Mouse (Mus musculus) heart, embryonic 16.5 days (tissue): ENCODE measurements around the gene Fryl. TPM values are rescaled to one million over a fixed set of nuclear protein-coding genes. Genes with fewer than 3 reads are reported as not detected.

ENCODE experiments used
- ATAC-seq: fragments of 200-750 bp; cut with Nextera tagmentation; replicated peaks from 2 replicates; pipeline ENCODE4 v1.8.0; 2017; ENCODE audit warnings: moderate number of reproducible peaks; ENCODE audit not compliant: insufficient read depth, low FRiP score; ENCODE audit errors: extremely low read depth
- H3K27ac ChIP-seq: fragments of 300-500 bp; sonication (generic); 2 replicates; pipeline ENCODE4 v1.5.1; 2014; ENCODE audit warnings: mild to moderate bottlenecking, low read length, control low read depth, moderate library complexity
- H3K27me3 ChIP-seq: fragments of 300-500 bp; sonication (generic); 2 replicates; pipeline ENCODE4 v1.6.1; 2014; ENCODE audit warnings: low read length, mixed read lengths; ENCODE audit not compliant: control insufficient read depth, insufficient read depth
- H3K36me3 ChIP-seq: fragments of 300-500 bp; sonication (generic); 2 replicates; pipeline ENCODE4 v1.6.1; 2014; ENCODE audit not compliant: control insufficient read depth, insufficient read depth
- H3K4me1 ChIP-seq: fragments of 300-500 bp; sonication (generic); 2 replicates; pipeline ENCODE4 v1.6.1; 2014; ENCODE audit warnings: low read length, mixed read lengths; ENCODE audit not compliant: control insufficient read depth, insufficient read depth
- H3K4me2 ChIP-seq: fragments of 300-500 bp; sonication (generic); 2 replicates; pipeline ENCODE4 v1.6.1; 2014; ENCODE audit warnings: low read depth, mild to moderate bottlenecking, control low read depth, low read length
- H3K4me3 ChIP-seq: fragments of 300-500 bp; sonication (generic); 2 replicates; pipeline ENCODE4 v1.5.1; 2014; ENCODE audit warnings: mild to moderate bottlenecking, control low read depth, low read length
- H3K9ac ChIP-seq: fragments of 300-500 bp; sonication (generic); 2 replicates; pipeline ENCODE4 v1.6.1; 2014; ENCODE audit warnings: low read length, control low read depth
- H3K9me3 ChIP-seq: fragments of 300-500 bp; sonication (generic); replicated peaks from 2 replicates; pipeline ENCODE4 v1.6.1; 2016; ENCODE audit warnings: low read length; ENCODE audit not compliant: control insufficient read depth
- WGBS: fragments of 180-500 bp; shearing (Covaris S2); extraction: QIAGEN DNeasy Blood & Tissue Kit; methylation state at CpG from one replicate; pipeline ENCODE4 v1.1.7; 2014; 5-methylcytosine and 5-hydroxymethylcytosine counted together
- polyA plus RNA-seq: library from polyadenylated mRNA; unstranded; fragments of >200 nt; fragmentation: Nextera tagmentation; extraction: Ambion mirVana; gene quantifications from 2 replicates; pipeline ENCODE4 v1.2.1, GENCODE M21; 2015

The Fryl gene
- polyA plus RNA-seq, 1 experiment from 2014 or later: 25.5 TPM

DNA sequence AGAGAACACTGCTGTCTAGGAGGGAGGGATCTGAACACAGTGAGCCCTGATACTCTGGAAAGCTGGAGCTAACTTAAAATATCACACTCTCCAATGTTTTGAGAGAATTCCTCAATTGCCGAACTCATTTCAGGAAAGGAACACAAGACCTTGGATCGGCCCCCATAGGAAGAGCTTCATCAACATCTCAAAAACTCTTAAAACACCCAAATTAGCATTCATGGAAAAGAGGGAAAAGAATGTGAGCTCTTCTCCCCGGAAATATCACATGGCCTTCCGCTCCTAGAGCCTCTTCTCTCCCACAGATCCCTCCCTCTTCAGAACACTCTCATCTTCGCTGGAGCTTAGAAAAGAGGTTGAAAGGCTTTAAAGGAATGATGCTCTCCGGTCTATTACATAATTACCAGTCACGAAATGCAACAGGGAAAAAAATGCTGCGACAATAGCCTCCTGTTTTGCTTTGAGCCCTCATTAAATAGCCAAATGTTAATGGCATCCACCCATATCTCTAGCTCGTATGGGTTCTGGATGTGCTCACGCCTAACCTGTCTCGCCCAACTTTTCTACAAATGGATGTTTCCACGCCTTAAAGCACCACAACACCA, 84.4 kb downstream of the Fryl start:
- no peaks in the 10 kb centered on the region for H3K9me3 ChIP-seq

DNA sequence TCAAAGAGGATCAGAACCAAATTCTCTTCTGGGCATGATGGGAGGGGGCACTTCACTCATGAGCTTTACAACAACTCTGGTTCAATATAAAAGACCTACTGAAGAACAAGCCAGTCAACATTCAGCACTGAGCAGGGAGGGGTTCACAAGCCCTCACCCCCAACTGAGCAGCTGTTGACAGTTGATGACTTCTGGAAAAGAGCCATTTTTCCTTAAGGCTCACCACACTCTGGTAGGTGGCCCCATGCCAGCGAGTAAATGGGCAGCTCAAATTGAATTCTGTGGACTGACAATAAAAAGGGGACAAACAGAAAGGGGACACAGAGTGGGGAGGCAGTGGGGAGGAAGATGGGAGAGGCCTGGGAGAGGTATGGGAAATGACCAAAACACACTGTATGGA, 85.2 kb downstream of the Fryl start:
- Histone ChIP-seq H3K27ac (no peak overlapping the region), H3K9me3 (no peaks in the 10 kb centered on the region), H3K36me3 (no peaks in the 10 kb centered on the region), H3K4me3 (no peak overlapping the region), H3K27me3 (no peaks in the 10 kb centered on the region), H3K4me2 (no peak overlapping the region), H3K9ac (no peak overlapping the region), H3K4me1 (peaks cover 40% of the 10 kb centered on the region)
- no peak for ATAC-seq
- WGBS: 43% methylated on average over 1 of the region's 1 CpGs

More for the DNA sequence above, 84.4 kb downstream of the Fryl start:
- ATAC-seq: no peak
- Histone ChIP-seq H3K4me2 (no peak overlapping the region), H3K27me3 (no peaks in the 10 kb centered on the region), H3K36me3 (no peaks in the 10 kb centered on the region), H3K27ac (no peak overlapping the region), H3K9ac (no peak overlapping the region), H3K4me1 (peaks cover 39% of the 10 kb centered on the region), H3K4me3 (no peak overlapping the region)
- WGBS: 79% methylated on average over 12 of the region's 12 CpGs

DNA sequence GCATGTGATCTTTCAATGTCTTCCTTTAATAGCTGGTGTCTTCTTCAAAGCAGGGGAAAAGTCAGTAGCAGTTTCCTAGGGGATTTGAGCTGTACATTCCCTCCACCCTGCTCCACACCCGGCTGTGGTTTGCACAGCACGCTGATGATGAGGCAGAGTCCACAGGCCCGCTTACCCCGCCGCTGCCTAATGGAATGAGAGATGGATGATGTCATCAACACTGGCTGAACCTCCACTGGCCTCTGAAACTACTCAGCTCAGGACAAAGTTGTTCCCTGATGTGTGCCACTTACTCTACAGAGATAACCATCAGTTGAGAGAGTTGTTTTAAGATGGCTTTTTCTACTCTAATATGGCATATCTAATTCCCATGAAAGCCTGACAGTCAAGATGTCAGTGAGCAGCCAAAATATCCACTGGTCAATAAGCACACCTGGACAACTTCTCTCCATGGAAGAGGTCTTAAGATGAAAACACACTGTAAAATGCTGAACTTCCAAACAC, 87.6 kb downstream of the Fryl start:
- ATAC-seq: 0 out of 2 replicates have a peak, but pooled peaks have one; percentile 61
- H3K4me3 ChIP-seq: peak overlapping the region; percentile 31; the same call in 1 of the 2 replicates
- WGBS: 20% methylated on average over 5 of the region's 5 CpGs
- H3K27ac ChIP-seq: peak overlapping the region; percentile 83
- H3K36me3 ChIP-seq: no peaks in the 10 kb centered on the region
- H3K9me3 ChIP-seq: no peaks in the 10 kb centered on the region
- H3K4me1 ChIP-seq: peaks cover 43% of the 10 kb centered on the region
- H3K4me2 ChIP-seq: peak overlapping the region; percentile 64
- H3K9ac ChIP-seq: peak overlapping the region; percentile 18
- no peaks in the 10 kb centered on the region for H3K27me3 ChIP-seq

DNA sequence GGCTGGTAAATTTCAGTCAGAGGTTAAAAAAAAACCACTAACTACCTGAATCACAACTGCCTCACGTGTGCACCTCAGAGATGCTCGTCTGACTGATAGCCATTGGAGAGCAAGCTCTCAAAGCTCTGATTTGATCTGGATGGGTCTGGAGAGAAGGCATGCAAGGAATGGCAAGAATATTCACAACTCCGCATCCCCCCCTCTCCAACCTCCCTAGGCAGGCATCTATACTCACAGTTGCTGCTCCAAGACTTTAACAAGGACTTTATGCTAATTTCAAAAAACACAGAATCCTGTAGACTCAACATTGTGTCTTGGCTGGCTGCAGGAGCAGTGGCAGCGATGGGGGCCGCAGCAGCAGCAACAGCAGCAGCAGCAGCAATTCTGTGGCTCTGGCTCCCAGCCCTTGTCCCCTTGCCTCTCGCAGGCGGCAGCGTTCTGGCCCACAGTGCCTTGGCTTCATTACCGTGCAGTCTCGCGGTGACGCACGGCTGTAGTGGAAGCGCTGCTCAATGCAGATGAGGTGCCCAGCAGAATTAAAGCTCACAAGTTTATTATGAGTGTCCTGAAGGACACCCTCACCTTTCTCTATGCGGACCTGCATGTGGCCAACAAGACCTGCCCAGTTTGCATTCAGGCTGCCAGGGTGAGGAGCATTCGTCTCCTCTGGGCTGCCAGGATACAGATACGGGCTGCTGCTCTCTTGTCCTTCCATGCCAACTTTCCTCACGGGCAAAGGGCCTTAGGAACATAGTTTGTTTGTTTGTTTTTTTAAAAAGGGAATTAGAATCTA, 88.2 kb downstream of the Fryl start:
- peaks cover 43% of the 10 kb centered on the region for H3K4me1 ChIP-seq
- no peaks in the 10 kb centered on the region for H3K27me3 ChIP-seq
- peak overlapping the region; percentile 31 for H3K4me3 ChIP-seq
- no peaks in the 10 kb centered on the region for H3K9me3 ChIP-seq
- peak overlapping the region; percentile 18 for H3K9ac ChIP-seq
- 0 out of 2 replicates have a peak, but pooled peaks have one; percentile 56 for ATAC-seq
- WGBS: 39% methylated on average over 18 of the region's 18 CpGs
- no peaks in the 10 kb centered on the region for H3K36me3 ChIP-seq
- peak overlapping the region; percentile 64 for H3K4me2 ChIP-seq
- H3K27ac ChIP-seq: peak overlapping the region; percentile 83

GRCm38 (mm10) chr5:73163970-73164369, 92.4 kb downstream of the Fryl start:
- no peaks in the 10 kb centered on the region for H3K36me3 ChIP-seq
- H3K27me3 ChIP-seq: no peaks in the 10 kb centered on the region
- H3K4me2 ChIP-seq: no peak overlapping the region
- no peak overlapping the region for H3K27ac ChIP-seq
- H3K4me3 ChIP-seq: no peak overlapping the region
- H3K4me1 ChIP-seq: peaks cover 40% of the 10 kb centered on the region
- no peak for ATAC-seq
- no peak overlapping the region for H3K9ac ChIP-seq
- 44% methylated on average over 6 of the region's 6 CpGs for WGBS
- no peaks in the 10 kb centered on the region for H3K9me3 ChIP-seq

DNA sequence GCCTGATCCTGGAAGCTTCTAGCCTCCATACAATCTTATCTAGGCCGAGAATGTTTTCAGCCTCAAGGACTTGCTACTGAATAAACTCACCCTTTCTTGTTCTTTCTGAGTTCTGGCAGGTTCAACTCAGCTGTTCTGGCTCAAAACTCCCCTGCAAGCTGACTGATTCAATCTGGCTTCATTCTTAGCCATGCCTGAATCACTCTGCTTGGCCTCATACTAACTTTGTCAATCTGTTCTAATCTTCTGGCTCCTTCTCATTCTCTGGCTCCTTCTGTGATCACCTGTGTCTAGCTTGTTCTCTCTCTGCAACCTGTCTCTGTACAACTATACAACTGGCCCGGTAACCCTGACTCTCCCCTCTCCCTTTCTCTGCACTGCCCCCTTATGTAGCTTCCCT, 93.9 kb downstream of the Fryl start:
- no peak overlapping the region for H3K4me3 ChIP-seq
- H3K4me1 ChIP-seq: peaks cover 29% of the 10 kb centered on the region
- H3K27me3 ChIP-seq: no peaks in the 10 kb centered on the region
- H3K4me2 ChIP-seq: no peak overlapping the region
- no peak overlapping the region for H3K9ac ChIP-seq
- no peaks in the 10 kb centered on the region for H3K36me3 ChIP-seq
- 0 out of 2 replicates have a peak overlapping the region, but pooled peaks have one; percentile 13 for H3K27ac ChIP-seq
- 41% methylated on average over 2 of the region's 2 CpGs for WGBS
- ATAC-seq: no peak
- H3K9me3 ChIP-seq: no peaks in the 10 kb centered on the region

- Histone ChIP-seq H3K36me3 (no peaks in the 10 kb centered on the region), H3K4me3 (no peak overlapping the region), H3K9ac (no peak overlapping the region), H3K4me1 (peaks cover 34% of the 10 kb centered on the region), H3K27me3 (no peaks in the 10 kb centered on the region), H3K4me2 (no peak overlapping the region), H3K27ac (no peak overlapping the region), H3K9me3 (no peaks in the 10 kb centered on the region)
- WGBS: 89% methylated on average over 9 of the region's 9 CpGs
- no peak for ATAC-seq
Observed at GRCm38 (mm10) chr5:73160440-73160839, 96.0 kb downstream of the Fryl start.

GRCm38 (mm10) chr5:73157502-73157901, 98.9 kb downstream of the Fryl start:
- H3K4me2 ChIP-seq: no peak overlapping the region
- H3K4me1 ChIP-seq: peaks cover 21% of the 10 kb centered on the region
- ATAC-seq: no peak
- no peak overlapping the region for H3K9ac ChIP-seq
- WGBS: 77% methylated on average over 6 of the region's 6 CpGs
- H3K9me3 ChIP-seq: no peaks in the 10 kb centered on the region
- no peak overlapping the region for H3K4me3 ChIP-seq
- H3K27me3 ChIP-seq: no peaks in the 10 kb centered on the region
- H3K27ac ChIP-seq: no peak overlapping the region; the same call in 1 of the 2 replicates
- no peaks in the 10 kb centered on the region for H3K36me3 ChIP-seq

DNA sequence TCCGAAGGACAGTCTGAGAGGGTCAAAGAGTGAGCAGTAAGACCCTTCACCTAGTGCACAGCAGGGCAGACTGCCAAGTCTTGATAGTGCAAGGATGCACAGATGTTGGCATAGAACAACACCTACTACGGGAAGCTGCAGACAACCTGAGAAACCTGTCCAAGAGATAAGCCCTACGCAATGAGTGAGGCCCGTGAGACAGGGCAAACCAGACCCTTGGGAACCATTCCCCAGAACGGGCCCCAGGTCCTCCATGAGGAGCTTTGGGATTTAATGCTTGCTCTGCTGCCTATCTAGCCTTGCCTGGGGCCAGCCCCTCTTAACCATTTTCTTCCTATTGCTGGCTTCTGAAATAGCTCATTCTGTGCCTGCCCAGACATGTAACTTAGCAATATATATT, 99.4 kb downstream of the Fryl start:
- no peaks in the 10 kb centered on the region for H3K27me3 ChIP-seq
- 0 out of 2 replicates have a peak, but pooled peaks have one; percentile 15 for ATAC-seq
- H3K27ac ChIP-seq: no peak overlapping the region
- no peak overlapping the region for H3K9ac ChIP-seq
- WGBS: 33% methylated on average over 5 of the region's 5 CpGs
- no peak overlapping the region for H3K4me3 ChIP-seq
- H3K4me2 ChIP-seq: no peak overlapping the region
- no peaks in the 10 kb centered on the region for H3K9me3 ChIP-seq
- peaks cover 17% of the 10 kb centered on the region for H3K4me1 ChIP-seq
- H3K36me3 ChIP-seq: no peaks in the 10 kb centered on the region
